Mouse (Mus musculus): ENCODE measurements around the gene P2rx7.

GRCm38 (mm10) chr5:122622526-122622925 is 21.2 kb upstream of the P2rx7 start:
- no peak for TF ChIP-seq POLR2A (IDR thresholded peaks at IDR 0.05; ENCODE audit: low read depth, low read length)
- no peak for TF ChIP-seq CTCF (IDR thresholded peaks at IDR 0.05; ENCODE audit: borderline replicate concordance, insufficient read depth, low read length)
